Mouse (Mus musculus): Measurements from ENCODE around the gene Pnldc1. TPM values are rescaled to one million over a fixed set of nuclear protein-coding genes. Genes with fewer than 3 reads are reported as not detected.
"Not testable (repeated sequence)": the region's sequence is repeated elsewhere in the genome, so short reads cannot be mapped to it uniquely, and the experiment has no call there.

Pnldc1 gene
- polyA plus RNA-seq, 1 experiment = 0.28 TPM

- no peak overlapping the region for H3K4me3 ChIP-seq (ENCODE audit: insufficient read depth, poor library complexity, severe bottlenecking)
- H3K36me3 ChIP-seq (ENCODE audit: control insufficient read depth, insufficient read depth) = no peaks in the 10 kb centered on the region
- H3K79me3 ChIP-seq (ENCODE audit: low read depth) = no peaks in the 10 kb centered on the region
- TF ChIP-seq CTCF (IDR thresholded peaks at IDR 0.05; ENCODE audit: control insufficient read depth, insufficient read depth, insufficient read length) = no peak
- TF ChIP-seq CEBPB (IDR thresholded peaks at IDR 0.05; ENCODE audit: low read depth) = no peak
- TF ChIP-seq USF1 (IDR thresholded peaks at IDR 0.05; ENCODE audit: low read depth) = no peak
- TF ChIP-seq MYOD1 (IDR thresholded peaks at IDR 0.05; ENCODE audit: control insufficient read depth, insufficient read length, low read depth) = no peak
- TF ChIP-seq FOSL1 (IDR thresholded peaks at IDR 0.05; ENCODE audit: insufficient read depth, low read length, poor library complexity, severe bottlenecking) = no peak
- no peak for TF ChIP-seq MAX (IDR thresholded peaks at IDR 0.05)
- no peak for TF ChIP-seq MYOG (IDR thresholded peaks at IDR 0.05; ENCODE audit: control insufficient read depth, extremely low read depth, insufficient read length)
- no peaks in the 10 kb centered on the region for H3K27me3 ChIP-seq (ENCODE audit: control insufficient read depth, insufficient read depth, insufficient read length)
- no peak overlapping the region for H3ac ChIP-seq (ENCODE audit: control insufficient read depth, insufficient read length, low read depth)
- no peaks in the 10 kb centered on the region for H3K79me2 ChIP-seq (ENCODE audit: control insufficient read depth, insufficient read depth)
Measured at GRCm38 (mm10) chr17:12935719-12936118, 25.7 kb upstream of the Pnldc1 start.

DNA sequence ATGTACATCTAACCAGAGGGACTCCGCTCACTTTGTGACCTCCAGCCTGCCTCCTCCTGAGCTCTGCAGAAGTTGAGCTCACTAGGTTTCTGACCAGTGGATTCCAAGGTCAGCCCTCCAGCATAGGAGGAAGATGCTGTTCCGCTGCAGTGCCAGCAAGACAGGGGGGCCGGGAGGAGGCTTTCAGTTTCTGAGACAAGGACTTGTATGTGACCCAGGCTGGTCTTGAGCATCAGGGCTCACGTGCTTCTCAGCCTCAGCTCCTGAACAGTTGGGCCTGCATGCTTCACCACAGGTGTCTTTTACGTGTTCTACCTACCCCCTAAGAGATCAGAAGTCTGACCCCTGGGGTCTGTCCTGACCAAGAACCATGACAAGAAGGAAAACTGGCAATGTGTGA lies 21.5 kb upstream of the Pnldc1 start:
- H3K36me3 ChIP-seq (ENCODE audit: control insufficient read depth, insufficient read depth); H3K27me3 ChIP-seq (ENCODE audit: control insufficient read depth, insufficient read depth, insufficient read length); H3K79me3 ChIP-seq (ENCODE audit: low read depth); H3K4me3 ChIP-seq (ENCODE audit: insufficient read depth, poor library complexity, severe bottlenecking); H3ac ChIP-seq (ENCODE audit: control insufficient read depth, insufficient read length, low read depth); H3K79me2 ChIP-seq (ENCODE audit: control insufficient read depth, insufficient read depth): not testable (repeated sequence)

DNA sequence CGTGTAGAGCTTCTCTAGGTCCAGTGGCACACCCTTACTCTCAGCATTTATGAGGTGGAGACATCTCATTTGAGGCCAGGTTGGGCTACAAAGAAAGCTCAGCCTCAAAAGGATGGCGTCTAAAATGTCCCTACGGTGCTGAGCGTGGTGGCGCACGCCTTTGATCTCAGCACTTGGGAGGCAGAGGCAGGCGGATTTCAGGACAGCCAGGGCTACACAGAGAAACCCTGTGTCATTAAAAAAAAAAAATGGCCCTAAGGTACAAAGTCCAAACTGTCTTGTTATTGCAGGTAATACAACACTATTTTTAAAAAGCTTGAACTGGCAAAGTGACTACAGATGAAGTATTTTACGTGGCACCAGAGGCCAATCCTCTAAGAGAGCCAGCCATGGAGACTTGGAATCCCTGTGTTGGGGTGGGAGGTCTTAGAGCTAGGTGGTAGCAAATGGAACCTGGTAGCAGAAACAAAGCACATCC lies 15.7 kb upstream of the Pnldc1 start:
- Histone ChIP-seq H3K36me3 (ENCODE audit: control insufficient read depth, insufficient read depth) (peaks cover 59% of the 10 kb centered on the region), H3ac (ENCODE audit: control insufficient read depth, insufficient read length, low read depth) (no peak overlapping the region), H3K4me3 (ENCODE audit: insufficient read depth, poor library complexity, severe bottlenecking) (no peak overlapping the region), H3K27me3 (ENCODE audit: control insufficient read depth, insufficient read depth, insufficient read length) (no peaks in the 10 kb centered on the region), H3K79me3 (ENCODE audit: low read depth) (peaks cover 3% of the 10 kb centered on the region), H3K79me2 (ENCODE audit: control insufficient read depth, insufficient read depth) (peaks cover 16% of the 10 kb centered on the region)
- TF ChIP-seq USF1 (IDR thresholded peaks at IDR 0.05; ENCODE audit: low read depth) (no peak), FOSL1 (IDR thresholded peaks at IDR 0.05; ENCODE audit: insufficient read depth, low read length, poor library complexity, severe bottlenecking) (no peak), MAX (IDR thresholded peaks at IDR 0.05) (no peak), MYOD1 (IDR thresholded peaks at IDR 0.05; ENCODE audit: control insufficient read depth, insufficient read length, low read depth) (no peak), MYOG (IDR thresholded peaks at IDR 0.05; ENCODE audit: control insufficient read depth, extremely low read depth, insufficient read length) (no peak), CEBPB (IDR thresholded peaks at IDR 0.05; ENCODE audit: low read depth) (no peak), CTCF (IDR thresholded peaks at IDR 0.05; ENCODE audit: control insufficient read depth, insufficient read depth, insufficient read length) (no peak)

- H3K36me3 ChIP-seq (ENCODE audit: control insufficient read depth, insufficient read depth) = peaks cover 66% of the 10 kb centered on the region
- TF ChIP-seq MAX (IDR thresholded peaks at IDR 0.05) = no peak
- TF ChIP-seq CEBPB (IDR thresholded peaks at IDR 0.05; ENCODE audit: low read depth) = no peak
- no peak for TF ChIP-seq MYOG (IDR thresholded peaks at IDR 0.05; ENCODE audit: control insufficient read depth, extremely low read depth, insufficient read length)
- no peak for TF ChIP-seq MYOD1 (IDR thresholded peaks at IDR 0.05; ENCODE audit: control insufficient read depth, insufficient read length, low read depth)
- H3K79me3 ChIP-seq (ENCODE audit: low read depth) = peaks cover 9% of the 10 kb centered on the region
- peaks cover 23% of the 10 kb centered on the region for H3K79me2 ChIP-seq (ENCODE audit: control insufficient read depth, insufficient read depth)
- no peak overlapping the region for H3ac ChIP-seq (ENCODE audit: control insufficient read depth, insufficient read length, low read depth)
- no peaks in the 10 kb centered on the region for H3K27me3 ChIP-seq (ENCODE audit: control insufficient read depth, insufficient read depth, insufficient read length)
- no peak overlapping the region for H3K4me3 ChIP-seq (ENCODE audit: insufficient read depth, poor library complexity, severe bottlenecking)
Measured at GRCm38 (mm10) chr17:12925001-12925400, 15.0 kb upstream of the Pnldc1 start.

GRCm38 (mm10) chr17:12921073-12921472 lies 11.0 kb upstream of the Pnldc1 start:
- H3K36me3 ChIP-seq (ENCODE audit: control insufficient read depth, insufficient read depth) = peaks cover 85% of the 10 kb centered on the region
- H3K79me2 ChIP-seq (ENCODE audit: control insufficient read depth, insufficient read depth) = peaks cover 61% of the 10 kb centered on the region
- no peak overlapping the region for H3K4me3 ChIP-seq (ENCODE audit: insufficient read depth, poor library complexity, severe bottlenecking)
- peaks cover 43% of the 10 kb centered on the region for H3K79me3 ChIP-seq (ENCODE audit: low read depth)
- H3K27me3 ChIP-seq (ENCODE audit: control insufficient read depth, insufficient read depth, insufficient read length) = no peaks in the 10 kb centered on the region
- TF ChIP-seq FOSL1 (IDR thresholded peaks at IDR 0.05; ENCODE audit: insufficient read depth, low read length, poor library complexity, severe bottlenecking) (no peak), USF1 (IDR thresholded peaks at IDR 0.05; ENCODE audit: low read depth) (no peak), MAX (IDR thresholded peaks at IDR 0.05) (no peak), MYOD1 (IDR thresholded peaks at IDR 0.05; ENCODE audit: control insufficient read depth, insufficient read length, low read depth) (no peak), CTCF (IDR thresholded peaks at IDR 0.05; ENCODE audit: control insufficient read depth, insufficient read depth, insufficient read length) (no peak), CEBPB (IDR thresholded peaks at IDR 0.05; ENCODE audit: low read depth) (no peak), MYOG (IDR thresholded peaks at IDR 0.05; ENCODE audit: control insufficient read depth, extremely low read depth, insufficient read length) (no peak)
- no peak overlapping the region for H3ac ChIP-seq (ENCODE audit: control insufficient read depth, insufficient read length, low read depth)

- peaks cover 71% of the 10 kb centered on the region for H3K79me3 ChIP-seq (ENCODE audit: low read depth)
- peaks cover 74% of the 10 kb centered on the region for H3K36me3 ChIP-seq (ENCODE audit: control insufficient read depth, insufficient read depth)
- H3K79me2 ChIP-seq (ENCODE audit: control insufficient read depth, insufficient read depth) = peaks cover 93% of the 10 kb centered on the region
- TF ChIP-seq CEBPB (IDR thresholded peaks at IDR 0.05; ENCODE audit: low read depth) (no peak), MAX (IDR thresholded peaks at IDR 0.05) (peak; percentile 15), CTCF (IDR thresholded peaks at IDR 0.05; ENCODE audit: control insufficient read depth, insufficient read depth, insufficient read length) (no peak), MYOG (IDR thresholded peaks at IDR 0.05; ENCODE audit: control insufficient read depth, extremely low read depth, insufficient read length) (no peak), MYOD1 (IDR thresholded peaks at IDR 0.05; ENCODE audit: control insufficient read depth, insufficient read length, low read depth) (no peak), USF1 (IDR thresholded peaks at IDR 0.05; ENCODE audit: low read depth) (no peak)
- no peaks in the 10 kb centered on the region for H3K27me3 ChIP-seq (ENCODE audit: control insufficient read depth, insufficient read depth, insufficient read length)
- H3K4me3 ChIP-seq (ENCODE audit: insufficient read depth, poor library complexity, severe bottlenecking) = peak overlapping the region; percentile 88
- peak overlapping the region; percentile 80 for H3ac ChIP-seq (ENCODE audit: control insufficient read depth, insufficient read length, low read depth)
Measured at GRCm38 (mm10) chr17:12916588-12917380, 6.8 kb upstream of the Pnldc1 start.
